Mouse (Mus musculus): ENCODE results near the gene 2410004P03Rik. TPM values are rescaled to one million over a fixed set of nuclear protein-coding genes. Genes with fewer than 3 reads are reported as not detected.
A peak's percentile ranks its signal among the peaks of the same experiment; 100 is the strongest.

Gene 2410004P03Rik
- 0.76 and 0.88 TPM in 2 replicates for polyA plus RNA-seq (2012; rRNA removed)

- peak in 1 of 2 experiments; percentile 82 for DNase-seq (ENCODE audit: extremely low spot score in 1 of 2, low spot score in 1 of 2)
These were observed at the start of gene 2410004P03Rik for GRCm38 (mm10) chr12:17011100-17011870. Gene 2410004P03Rik, minus strand, starts transcription at chr12:17011727.

GRCm38 (mm10) chr12:17061183-17061722, 49.7 kb upstream of the 2410004P03Rik start:
- DNase-seq (ENCODE audit: extremely low spot score in 1 of 2, low spot score in 1 of 2), result no peak

- DNase-seq (ENCODE audit: extremely low spot score in 1 of 2, low spot score in 1 of 2), result no peak
These were observed 47.0 kb upstream of the 2410004P03Rik start for GRCm38 (mm10) chr12:17058490-17058889.

- no peak for DNase-seq (ENCODE audit: extremely low spot score in 1 of 2, low spot score in 1 of 2)
These were observed 45.6 kb upstream of the 2410004P03Rik start for GRCm38 (mm10) chr12:17057110-17057509.

GRCm38 (mm10) chr12:17055766-17056165, 44.2 kb upstream of the 2410004P03Rik start:
- DNase-seq (ENCODE audit: extremely low spot score in 1 of 2, low spot score in 1 of 2), result no peak

DNA sequence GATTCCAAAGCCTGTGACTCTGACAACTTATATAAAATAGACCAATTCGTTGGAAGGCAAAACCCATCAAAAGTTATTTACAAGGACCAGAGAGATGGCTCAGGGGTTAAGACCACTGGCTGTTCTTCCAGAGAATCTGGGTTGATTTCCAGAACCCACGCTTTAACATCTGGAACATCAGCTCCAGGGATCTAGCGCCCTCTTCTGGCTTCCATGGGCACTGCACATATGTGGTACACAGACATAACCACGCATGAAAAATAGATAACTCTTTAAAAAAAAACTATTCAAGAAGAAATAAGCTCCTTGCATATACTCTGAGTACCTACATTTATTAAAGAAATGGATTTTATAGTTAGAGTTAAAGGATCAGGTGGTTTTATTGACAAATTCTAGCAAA, 43.2 kb upstream of the 2410004P03Rik start:
- no peak for DNase-seq (ENCODE audit: extremely low spot score in 1 of 2, low spot score in 1 of 2)

- peak in 1 of 2 experiments; percentile 58 for DNase-seq (ENCODE audit: extremely low spot score in 1 of 2, low spot score in 1 of 2)
These were observed 41.1 kb upstream of the 2410004P03Rik start for GRCm38 (mm10) chr12:17052673-17053072.

- DNase-seq (ENCODE audit: extremely low spot score in 1 of 2, low spot score in 1 of 2), result peak in 1 of 2 experiments; percentile 58
These were observed 39.5 kb upstream of the 2410004P03Rik start for GRCm38 (mm10) chr12:17051057-17051456.

GRCm38 (mm10) chr12:17049796-17050195, 38.3 kb upstream of the 2410004P03Rik start:
- DNase-seq (ENCODE audit: extremely low spot score in 1 of 2, low spot score in 1 of 2), result no peak

- DNase-seq (ENCODE audit: extremely low spot score in 1 of 2, low spot score in 1 of 2), result no peak
These were observed 37.6 kb upstream of the 2410004P03Rik start for GRCm38 (mm10) chr12:17048979-17049612.

DNA sequence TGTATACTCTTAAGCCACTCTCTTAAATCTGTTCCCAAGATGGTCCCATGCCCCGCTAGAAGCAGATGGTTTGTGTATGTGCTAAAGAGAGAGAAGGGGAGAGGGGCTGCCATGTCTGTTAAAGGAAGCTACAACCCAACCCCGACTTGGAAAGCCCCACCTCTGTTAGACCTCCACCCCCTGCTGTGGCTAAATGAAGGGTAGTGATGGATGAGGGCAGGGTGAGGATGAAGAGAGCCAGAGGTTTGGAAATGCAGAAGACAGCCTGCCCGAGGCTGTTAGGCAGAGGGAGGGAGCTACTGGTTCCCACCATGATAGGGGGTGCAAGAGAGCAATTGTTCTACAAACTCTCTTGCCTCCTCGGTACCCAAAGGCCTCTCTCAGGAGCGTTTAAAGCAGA, 31.8 kb upstream of the 2410004P03Rik start:
- DNase-seq (ENCODE audit: extremely low spot score in 1 of 2, low spot score in 1 of 2), result no peak

GRCm38 (mm10) chr12:17040567-17040966, 29.0 kb upstream of the 2410004P03Rik start:
- DNase-seq (ENCODE audit: extremely low spot score in 1 of 2, low spot score in 1 of 2), result no peak

- no peak for DNase-seq (ENCODE audit: extremely low spot score in 1 of 2, low spot score in 1 of 2)
These were observed 27.9 kb upstream of the 2410004P03Rik start for GRCm38 (mm10) chr12:17039415-17039814.

GRCm38 (mm10) chr12:17038246-17038645, 26.7 kb upstream of the 2410004P03Rik start:
- no peak for DNase-seq (ENCODE audit: extremely low spot score in 1 of 2, low spot score in 1 of 2)

- DNase-seq (ENCODE audit: extremely low spot score in 1 of 2, low spot score in 1 of 2), result peak; percentile 48 to 80
These were observed 25.6 kb upstream of the 2410004P03Rik start for GRCm38 (mm10) chr12:17037053-17037610.

DNA sequence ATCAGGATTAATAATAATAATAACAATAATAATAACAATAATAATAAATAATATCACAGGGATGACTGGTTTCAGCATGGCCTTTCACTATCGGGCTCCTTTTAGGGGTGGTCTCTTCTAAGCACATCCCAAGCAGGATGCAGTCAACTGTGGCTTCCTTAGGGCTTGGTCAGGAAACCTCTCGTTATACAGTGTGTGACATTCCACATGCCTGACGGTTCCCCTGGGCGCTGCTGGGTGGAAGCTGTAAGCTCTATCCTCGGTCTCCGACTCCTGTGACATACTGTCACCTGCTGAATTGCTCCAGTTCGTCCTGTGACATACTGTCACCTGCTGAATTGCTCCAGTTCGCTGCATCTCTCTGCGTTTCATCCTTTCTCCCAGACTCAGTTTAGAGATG, 25.0 kb upstream of the 2410004P03Rik start:
- no peak for DNase-seq (ENCODE audit: extremely low spot score in 1 of 2, low spot score in 1 of 2)

GRCm38 (mm10) chr12:17035128-17035527, 23.6 kb upstream of the 2410004P03Rik start:
- peak in 1 of 2 experiments; percentile 59 for DNase-seq (ENCODE audit: extremely low spot score in 1 of 2, low spot score in 1 of 2)

- DNase-seq (ENCODE audit: extremely low spot score in 1 of 2, low spot score in 1 of 2), result no peak
These were observed 23.1 kb upstream of the 2410004P03Rik start for GRCm38 (mm10) chr12:17034671-17035070.

DNA sequence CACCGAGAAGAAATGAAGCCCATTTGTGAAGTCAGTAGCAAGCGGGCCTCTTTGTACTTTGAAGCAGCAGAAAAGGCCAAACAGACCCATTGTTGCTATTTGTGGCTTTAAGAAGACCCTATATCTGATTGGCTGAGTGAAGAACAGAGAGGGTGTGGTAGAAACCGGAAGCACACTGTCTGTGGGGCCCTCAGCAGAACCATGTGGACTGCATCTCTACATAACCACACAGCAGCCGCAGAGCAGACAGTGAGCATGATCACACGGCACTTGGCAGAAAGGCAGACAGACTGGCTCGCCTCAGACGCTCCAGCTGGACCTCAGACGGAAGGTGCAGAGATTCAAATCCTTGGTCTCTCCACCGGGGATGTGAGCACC, 21.9 kb upstream of the 2410004P03Rik start:
- no peak for DNase-seq (ENCODE audit: extremely low spot score in 1 of 2, low spot score in 1 of 2)

DNA sequence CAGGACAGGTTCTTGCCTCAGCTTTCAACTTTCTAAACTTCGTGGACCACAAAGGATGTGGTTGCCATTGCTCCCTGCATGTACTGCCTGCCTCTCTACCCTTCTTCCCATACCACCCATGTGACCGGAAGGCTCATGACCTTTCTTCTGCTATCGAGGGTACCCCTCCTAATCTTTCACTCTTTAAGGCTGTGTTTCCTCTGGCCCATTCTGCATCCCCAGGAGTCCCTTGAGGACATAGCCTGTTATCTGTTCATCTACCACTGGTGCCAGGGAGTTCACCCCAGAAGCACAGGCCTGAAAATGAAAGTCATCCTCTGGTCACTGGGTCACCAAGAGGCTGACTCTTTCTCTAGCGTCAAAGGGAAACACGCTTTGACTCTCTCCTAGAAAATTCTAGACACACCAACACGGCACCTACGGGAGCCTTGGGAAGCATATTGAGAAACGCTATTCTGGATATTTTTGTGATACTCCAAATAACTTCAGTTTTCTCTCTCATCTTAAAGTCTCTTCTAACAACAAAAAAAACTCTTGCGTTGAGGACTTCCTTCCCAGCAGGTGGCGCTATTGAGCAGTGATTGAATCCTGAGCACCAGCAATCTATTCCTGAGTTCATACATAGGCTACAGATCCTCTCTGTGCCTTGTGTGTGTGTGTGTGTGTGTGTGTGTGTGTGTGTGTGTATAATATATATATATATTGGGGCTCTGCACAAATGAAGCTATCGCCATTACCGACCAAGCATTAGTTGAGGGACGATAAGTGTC, 21.4 kb upstream of the 2410004P03Rik start:
- peak; percentile 55 to 94 for DNase-seq (ENCODE audit: extremely low spot score in 1 of 2, low spot score in 1 of 2)

Measured in frontal cortex, adult 2 months (tissue).